Mouse (Mus musculus) naive thymus-derived CD4-positive, alpha-beta T cell, adult 5 months (primary cell): ENCODE results near the gene Entpd3. TPM values are rescaled to one million over a fixed set of nuclear protein-coding genes. Genes with fewer than 3 reads are reported as not detected.

ENCODE experiments used
- polyA plus RNA-seq: library from polyadenylated mRNA; unstranded; fragments of 100-300 nt; shearing (Covaris generic); gene quantifications from one replicate; pipeline ENCODE4 v1.2.1, GENCODE M21; 2017

Gene Entpd3
- polyA plus RNA-seq, result not detected

GRCm38 (mm10) chr9:120539662-120540251, at the start of gene Entpd3:
Gene Entpd3 (plus strand): TSS chr9:120539818.

DNA sequence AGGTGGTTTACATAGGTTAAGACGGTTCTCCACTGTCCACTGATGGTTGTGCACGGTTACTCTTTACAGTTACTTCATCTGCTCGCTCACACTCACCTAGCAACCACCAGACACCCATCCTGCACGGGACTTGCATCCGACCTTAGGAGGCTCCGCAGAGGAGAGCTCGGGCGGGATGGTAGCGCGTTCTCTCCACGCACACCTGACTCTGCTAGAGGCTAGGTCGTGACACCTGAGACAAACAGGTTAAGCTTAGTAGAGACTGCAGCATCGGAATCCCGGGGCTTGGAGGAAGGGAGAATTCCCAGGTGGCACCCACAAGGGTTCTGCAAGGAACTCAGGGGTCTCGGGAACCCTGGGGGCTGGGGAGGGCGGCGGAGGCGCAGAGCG, 47.6 kb upstream of the Entpd3 start, which contains the start of gene Eif1b:
Gene Eif1b, plus strand, starts transcription at position 223 of the 390 bp plus-strand sequence.

GRCm38 (mm10) chr9:120570741-120571592, 31.3 kb downstream of the Entpd3 start, which contains the start of gene Rpl14:
Gene Rpl14 (plus strand): TSS chr9:120571444.

Other genes starting within 250 kb of the Entpd3 start
- not detected for gene Myrip, start 238.3 kb upstream of the Entpd3 start, polyA plus RNA-seq
- 56.0 TPM for gene Eif1b, start 47.6 kb upstream of the Entpd3 start, polyA plus RNA-seq
- gene Rpl14, start 31.6 kb downstream of the Entpd3 start, polyA plus RNA-seq, result 1,373 TPM